Mouse (Mus musculus) midbrain, embryonic 13.5 days (tissue): Measurements from ENCODE around the gene Ube4a. TPM values are rescaled to one million over a fixed set of nuclear protein-coding genes. Genes with fewer than 3 reads are reported as not detected.

Source experiments
- ATAC-seq: fragments of 200-750 bp; cut with Nextera tagmentation; 2 replicates; pipeline ENCODE4 v1.8.0; 2017; ENCODE audit warnings: mild to moderate bottlenecking, moderate TSS enrichment, moderate library complexity
- H3K27ac ChIP-seq: fragments of 300-500 bp; sonication (generic); 2 replicates; pipeline ENCODE4 v1.5.1; 2015; ENCODE audit warnings: inconsistent platforms, mild to moderate bottlenecking, moderate library complexity
- H3K27me3 ChIP-seq: fragments of 300-500 bp; sonication (generic); 2 replicates; pipeline ENCODE4 v1.6.1; 2015; ENCODE audit warnings: mild to moderate bottlenecking, inconsistent platforms
- H3K36me3 ChIP-seq: fragments of 300-500 bp; sonication (generic); 2 replicates; pipeline ENCODE4 v1.6.1; 2015; ENCODE audit warnings: mild to moderate bottlenecking, inconsistent platforms
- H3K4me1 ChIP-seq: fragments of 300-500 bp; sonication (generic); replicated peaks from 2 replicates; pipeline ENCODE4 v1.6.1; 2015; ENCODE audit warnings: inconsistent platforms
- H3K4me2 ChIP-seq: fragments of 300-500 bp; sonication (generic); replicated peaks from 2 replicates; pipeline ENCODE4 v1.6.1; 2015; ENCODE audit warnings: moderate library complexity, mild to moderate bottlenecking, inconsistent platforms
- H3K4me3 ChIP-seq: fragments of 300-500 bp; sonication (generic); replicated peaks from 2 replicates; pipeline ENCODE4 v1.5.1; 2015; ENCODE audit warnings: mild to moderate bottlenecking, inconsistent platforms
- H3K9ac ChIP-seq: fragments of 300-500 bp; sonication (generic); replicated peaks from 2 replicates; pipeline ENCODE4 v1.6.1; 2015; ENCODE audit warnings: mild to moderate bottlenecking, inconsistent platforms
- H3K9me3 ChIP-seq: fragments of 300-500 bp; sonication (generic); 2 replicates; pipeline ENCODE4 v1.6.1; 2016; ENCODE audit warnings: mild to moderate bottlenecking, inconsistent platforms
- WGBS: fragments of 180-500 bp; shearing (Covaris S2); methylation state at CpG from one replicate; pipeline ENCODE4 v1.1.7; 2015; 5-methylcytosine and 5-hydroxymethylcytosine counted together
- polyA plus RNA-seq: library from polyadenylated mRNA; unstranded; fragments of >200 nt; fragmentation: Nextera tagmentation; extraction: Ambion mirVana; gene quantifications from 2 replicates; pipeline ENCODE4 v1.2.1, GENCODE M21; 2015

The Ube4a gene
- polyA plus RNA-seq, 1 experiment from 2014 or later, result 36.9 TPM

GRCm38 (mm10) chr9:44875476-44875875 is 89.9 kb downstream of the Ube4a start:
- Histone ChIP-seq H3K9ac (0 out of 2 replicates have a peak overlapping the region, but pooled peaks have one; percentile 28), H3K4me1 (peaks cover 85% of the 10 kb centered on the region), H3K27me3 (no peaks in the 10 kb centered on the region), H3K9me3 (no peaks in the 10 kb centered on the region), H3K4me2 (peak overlapping the region; percentile 22), H3K36me3 (peaks cover 9% of the 10 kb centered on the region; the same call in 1 of the 2 replicates), H3K27ac (no peak overlapping the region), H3K4me3 (peak overlapping the region; percentile 14; the same call in 1 of the 2 replicates)
- 49% methylated on average over 7 of the region's 7 CpGs for WGBS
- no peak for ATAC-seq

- no peak overlapping the region for H3K4me3 ChIP-seq
These were observed 91.2 kb downstream of the Ube4a start for GRCm38 (mm10) chr9:44874198-44874597.

GRCm38 (mm10) chr9:44873665-44874064 is 91.7 kb downstream of the Ube4a start:
- no peaks in the 10 kb centered on the region for H3K9me3 ChIP-seq
- H3K4me2 ChIP-seq, result no peak overlapping the region
- H3K27ac ChIP-seq, result no peak overlapping the region
- H3K4me3 ChIP-seq, result no peak overlapping the region
- no peak for ATAC-seq
- H3K36me3 ChIP-seq, result peaks cover 11% of the 10 kb centered on the region
- no peak overlapping the region; the same call in 1 of the 2 replicates for H3K9ac ChIP-seq
- WGBS, result 84% methylated on average over 5 of the region's 5 CpGs
- no peaks in the 10 kb centered on the region for H3K27me3 ChIP-seq
- H3K4me1 ChIP-seq, result peaks cover 85% of the 10 kb centered on the region

More at GRCm38 (mm10) chr9:44874198-44874597, 91.2 kb downstream of the Ube4a start:
- H3K4me1 ChIP-seq, result peaks cover 87% of the 10 kb centered on the region
- H3K4me2 ChIP-seq, result no peak overlapping the region
- no peaks in the 10 kb centered on the region for H3K27me3 ChIP-seq
- ATAC-seq, result no peak
- H3K9ac ChIP-seq, result no peak overlapping the region; the same call in 1 of the 2 replicates
- no peaks in the 10 kb centered on the region for H3K9me3 ChIP-seq
- no peak overlapping the region for H3K27ac ChIP-seq
- peaks cover 11% of the 10 kb centered on the region for H3K36me3 ChIP-seq

Other genes with a start within 250 kb of the Ube4a start
- gene Phldb1, start 230.4 kb downstream of the Ube4a start, polyA plus RNA-seq, result 47.9 and 55.5 TPM in 2 replicates
- gene Arcn1, start 197.8 kb downstream of the Ube4a start, polyA plus RNA-seq, result 142 and 145 TPM in 2 replicates
- 171 and 183 TPM in 2 replicates for gene Ift46, start 197.7 kb downstream of the Ube4a start, polyA plus RNA-seq
- gene Tmem25, start 166.3 kb downstream of the Ube4a start, polyA plus RNA-seq, result 8.7 and 9.2 TPM in 2 replicates
- gene Ttc36, start 162.5 kb downstream of the Ube4a start, polyA plus RNA-seq, result not detected in 2 replicates
- 21.4 and 24.7 TPM in 2 replicates for gene Kmt2a, start 84.3 kb downstream of the Ube4a start, polyA plus RNA-seq
- 725 and 775 TPM in 2 replicates for gene Atp5l, start 44.9 kb downstream of the Ube4a start, polyA plus RNA-seq
- not detected in 2 replicates for gene Cd3g, start 14.8 kb upstream of the Ube4a start, polyA plus RNA-seq
- gene Cd3d, start 16.2 kb upstream of the Ube4a start, polyA plus RNA-seq, result not detected in 2 replicates
- gene Cd3e, start 44.0 kb upstream of the Ube4a start, polyA plus RNA-seq, result not detected in 2 replicates
- gene Mpzl2, start 74.2 kb upstream of the Ube4a start, polyA plus RNA-seq, result 0.30 and 0.36 TPM in 2 replicates
- 1.6 TPM in 2 replicates for gene Mpzl3, start 89.6 kb upstream of the Ube4a start, polyA plus RNA-seq
- gene Jaml, start 113.6 kb upstream of the Ube4a start, polyA plus RNA-seq, result 0.27 and 0.51 TPM in 2 replicates
- gene Scn2b, start 152.2 kb upstream of the Ube4a start, polyA plus RNA-seq, result 6.6 and 7.2 TPM in 2 replicates
- 0.13 and 0.17 TPM in 2 replicates for gene Scn4b, start 172.8 kb upstream of the Ube4a start, polyA plus RNA-seq
- gene BC049352, start 216.4 kb upstream of the Ube4a start, polyA plus RNA-seq, result not detected in 2 replicates
- gene Tmprss4, start 238.5 kb upstream of the Ube4a start, polyA plus RNA-seq, result not detected in 2 replicates